Mouse (Mus musculus) kidney, embryonic 14.5 days (tissue): ENCODE measurements around the gene Capzb. TPM values are rescaled to one million over a fixed set of nuclear protein-coding genes. Genes with fewer than 3 reads are reported as not detected.

Source experiments
- ATAC-seq: fragments of 200-750 bp; cut with Nextera tagmentation; 2 replicates; pipeline ENCODE4 v1.8.0; 2017; ENCODE audit warnings: moderate number of reproducible peaks, mild to moderate bottlenecking, moderate TSS enrichment, moderate library complexity; ENCODE audit not compliant: low FRiP score, low TSS enrichment
- H3K27ac ChIP-seq: fragments of 300-500 bp; sonication (generic); 2 replicates; pipeline ENCODE4 v1.5.1; 2014; ENCODE audit warnings: low read depth, mild to moderate bottlenecking, low read length, moderate library complexity, mixed read lengths
- H3K27me3 ChIP-seq: fragments of 300-500 bp; sonication (generic); 2 replicates; pipeline ENCODE4 v1.6.1; 2014; ENCODE audit warnings: mild to moderate bottlenecking, low read length; ENCODE audit not compliant: control insufficient read depth, insufficient read depth
- H3K36me3 ChIP-seq: fragments of 300-500 bp; sonication (generic); 2 replicates; pipeline ENCODE4 v1.6.1; 2014; ENCODE audit warnings: low read length, mixed read lengths; ENCODE audit not compliant: control insufficient read depth, insufficient read depth
- H3K4me1 ChIP-seq: fragments of 300-500 bp; sonication (generic); 2 replicates; pipeline ENCODE4 v1.6.1; 2014; ENCODE audit warnings: low read length, mixed read lengths; ENCODE audit not compliant: control insufficient read depth, insufficient read depth
- H3K4me2 ChIP-seq: fragments of 300-500 bp; sonication (generic); replicated peaks from 2 replicates; pipeline ENCODE4 v1.6.1; 2014; ENCODE audit warnings: low read depth, mild to moderate bottlenecking, low read length
- H3K4me3 ChIP-seq: fragments of 300-500 bp; sonication (generic); 2 replicates; pipeline ENCODE4 v1.5.1; 2014; ENCODE audit warnings: mild to moderate bottlenecking, low read length
- H3K9ac ChIP-seq: fragments of 300-500 bp; sonication (generic); 2 replicates; pipeline ENCODE4 v1.6.1; 2014; ENCODE audit warnings: low read depth, mild to moderate bottlenecking, low read length, moderate library complexity
- H3K9me3 ChIP-seq: fragments of 300-500 bp; sonication (generic); 2 replicates; pipeline ENCODE4 v1.6.1; 2016; ENCODE audit warnings: low read length; ENCODE audit not compliant: control insufficient read depth
- WGBS: fragments of 180-500 bp; shearing (Covaris S2); extraction: QIAGEN DNeasy Blood & Tissue Kit; methylation state at CpG from one replicate; pipeline ENCODE4 v1.1.7; 2014; 5-methylcytosine and 5-hydroxymethylcytosine counted together
- polyA plus RNA-seq: library from polyadenylated mRNA; unstranded; fragments of >200 nt; fragmentation: Nextera tagmentation; extraction: Ambion mirVana; gene quantifications from 2 replicates; pipeline ENCODE4 v1.2.1, GENCODE M21; 2014

Capzb gene
- polyA plus RNA-seq, 1 experiment from 2014 or later, result 256 TPM

GRCm38 (mm10) chr4:139270168-139270567 is 77.5 kb downstream of the Capzb start:
- H3K4me1 ChIP-seq, result no peaks in the 10 kb centered on the region
- no peak overlapping the region for H3K4me3 ChIP-seq
- H3K9ac ChIP-seq, result no peak overlapping the region
- no peaks in the 10 kb centered on the region for H3K9me3 ChIP-seq
- 88% methylated on average over 3 of the region's 3 CpGs for WGBS
- H3K27ac ChIP-seq, result no peak overlapping the region
- H3K27me3 ChIP-seq, result no peaks in the 10 kb centered on the region
- no peak overlapping the region for H3K4me2 ChIP-seq
- no peak for ATAC-seq
- H3K36me3 ChIP-seq, result peaks cover 37% of the 10 kb centered on the region

GRCm38 (mm10) chr4:139271562-139271961 is 78.9 kb downstream of the Capzb start:
- WGBS, result 84% methylated on average over 9 of the region's 9 CpGs
- no peaks in the 10 kb centered on the region for H3K27me3 ChIP-seq
- no peak overlapping the region for H3K4me2 ChIP-seq
- no peak overlapping the region for H3K4me3 ChIP-seq
- no peaks in the 10 kb centered on the region for H3K4me1 ChIP-seq
- H3K9ac ChIP-seq, result no peak overlapping the region
- peaks cover 30% of the 10 kb centered on the region for H3K36me3 ChIP-seq
- no peak overlapping the region for H3K27ac ChIP-seq
- H3K9me3 ChIP-seq, result no peaks in the 10 kb centered on the region
- no peak for ATAC-seq

DNA sequence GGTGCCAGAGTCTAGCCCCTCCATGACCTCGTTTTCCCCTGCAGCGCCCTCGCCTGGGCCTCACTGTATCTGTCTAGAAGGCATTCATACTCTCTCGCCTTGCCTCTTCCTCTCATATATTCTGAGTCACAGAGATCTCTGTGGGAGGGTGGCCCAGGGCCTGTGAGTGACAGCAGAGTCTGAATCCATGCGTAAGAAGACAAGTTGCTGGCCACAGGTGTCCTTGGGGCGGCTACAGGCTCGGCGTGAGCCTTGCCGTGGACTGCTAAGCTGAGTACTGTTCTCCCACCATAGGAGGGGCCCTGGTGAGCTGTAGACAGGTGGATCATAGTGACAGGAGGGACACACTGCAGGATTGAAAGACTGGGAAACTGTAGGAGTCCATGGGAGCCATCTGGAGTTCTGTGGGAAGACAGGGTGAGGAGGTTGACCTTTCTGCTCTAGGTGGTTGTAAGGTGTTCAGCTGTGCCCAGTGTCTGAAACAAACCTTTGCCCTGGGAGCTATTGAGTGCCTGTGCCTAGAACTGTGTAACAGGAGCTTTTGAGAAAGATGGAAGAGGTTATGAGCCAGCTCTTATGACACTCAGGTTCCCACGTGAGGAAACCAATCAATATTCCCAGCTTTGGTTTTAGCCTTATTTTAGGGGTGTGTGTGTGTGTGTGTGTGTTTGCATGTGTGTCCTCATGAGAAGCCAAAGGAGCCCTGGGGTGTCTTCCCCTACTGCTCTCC is 80.4 kb downstream of the Capzb start:
- Histone ChIP-seq H3K9ac (no peak overlapping the region), H3K27me3 (no peaks in the 10 kb centered on the region), H3K36me3 (peaks cover 30% of the 10 kb centered on the region; the same call in 1 of the 2 replicates), H3K4me1 (no peaks in the 10 kb centered on the region), H3K4me2 (no peak overlapping the region), H3K27ac (no peak overlapping the region), H3K4me3 (no peak overlapping the region), H3K9me3 (no peaks in the 10 kb centered on the region)
- WGBS, result 71% methylated on average over 10 of the region's 10 CpGs
- no peak for ATAC-seq

- Histone ChIP-seq H3K9me3 (no peaks in the 10 kb centered on the region), H3K4me1 (no peaks in the 10 kb centered on the region), H3K4me3 (no peak overlapping the region), H3K9ac (no peak overlapping the region), H3K4me2 (no peak overlapping the region), H3K27me3 (no peaks in the 10 kb centered on the region), H3K36me3 (peaks cover 23% of the 10 kb centered on the region; the same call in 1 of the 2 replicates), H3K27ac (no peak overlapping the region)
- 83% methylated on average over 7 of the region's 7 CpGs for WGBS
- ATAC-seq, result no peak
These were observed 81.9 kb downstream of the Capzb start for GRCm38 (mm10) chr4:139274573-139274972.

GRCm38 (mm10) chr4:139276411-139276810 is 83.7 kb downstream of the Capzb start:
- no peak overlapping the region for H3K4me3 ChIP-seq
- WGBS, result 91% methylated on average over 7 of the region's 7 CpGs
- H3K4me2 ChIP-seq, result no peak overlapping the region
- peaks cover 41% of the 10 kb centered on the region for H3K36me3 ChIP-seq
- H3K9ac ChIP-seq, result 0 out of 2 replicates have a peak overlapping the region, but pooled peaks have one; percentile 12
- no peaks in the 10 kb centered on the region for H3K4me1 ChIP-seq
- no peak overlapping the region for H3K27ac ChIP-seq
- ATAC-seq, result no peak
- H3K9me3 ChIP-seq, result no peaks in the 10 kb centered on the region
- no peaks in the 10 kb centered on the region for H3K27me3 ChIP-seq

DNA sequence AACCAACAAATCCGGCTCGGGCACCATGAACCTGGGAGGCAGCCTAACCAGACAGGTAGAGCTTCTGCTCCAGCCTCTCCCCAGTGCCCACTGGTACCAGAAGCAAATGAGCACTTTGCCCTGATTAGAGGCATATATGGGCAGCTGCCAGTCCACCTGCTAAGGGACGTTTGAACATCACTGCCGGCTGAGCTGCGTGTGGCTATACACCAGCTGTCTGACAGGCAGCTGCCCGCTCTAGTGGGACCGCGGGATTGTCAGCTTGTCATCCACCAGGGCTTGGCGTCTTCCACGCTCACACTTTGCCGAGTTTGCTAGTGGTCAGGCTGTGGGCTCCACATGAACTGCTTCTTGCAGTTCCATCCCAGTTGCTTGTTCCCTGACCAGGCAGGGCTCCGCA is 87.8 kb downstream of the Capzb start:
- no peak for ATAC-seq
- no peaks in the 10 kb centered on the region for H3K9me3 ChIP-seq
- no peak overlapping the region for H3K4me3 ChIP-seq
- 93% methylated on average over 12 of the region's 12 CpGs for WGBS
- no peak overlapping the region for H3K4me2 ChIP-seq
- peaks cover 34% of the 10 kb centered on the region for H3K36me3 ChIP-seq
- H3K27me3 ChIP-seq, result no peaks in the 10 kb centered on the region
- no peak overlapping the region for H3K27ac ChIP-seq
- no peak overlapping the region for H3K9ac ChIP-seq
- peaks cover 26% of the 10 kb centered on the region for H3K4me1 ChIP-seq

DNA sequence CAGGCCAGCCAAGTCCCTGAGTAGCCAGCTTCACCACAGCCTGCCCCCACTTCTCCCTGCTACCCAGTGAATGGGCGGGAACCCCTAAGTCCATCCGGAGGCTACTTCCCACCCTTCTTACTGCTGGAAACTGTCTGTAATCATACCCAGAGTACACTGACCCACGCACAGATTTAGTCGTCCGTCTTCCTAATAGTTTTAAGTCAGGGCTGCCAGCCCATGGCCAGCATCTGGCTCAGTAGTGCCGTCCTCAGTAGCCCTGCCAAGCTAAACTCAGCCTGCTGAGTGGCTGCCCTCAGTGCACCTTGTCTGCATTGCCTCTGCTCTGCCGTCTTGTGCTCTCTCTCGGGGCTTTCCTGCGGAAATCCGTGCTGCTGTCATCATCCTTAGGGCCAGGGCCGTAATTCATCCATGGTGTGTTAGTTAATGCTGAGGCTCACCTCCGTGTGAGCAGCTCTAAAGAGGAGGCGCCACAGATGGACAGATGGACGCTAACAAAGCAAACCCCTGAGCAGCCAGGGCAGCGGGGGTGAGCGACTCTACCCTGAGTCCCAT is 89.2 kb downstream of the Capzb start:
- H3K27ac ChIP-seq, result peak overlapping the region; percentile 51; the same call in 1 of the 2 replicates
- H3K9me3 ChIP-seq, result no peaks in the 10 kb centered on the region
- ATAC-seq, result no peak
- H3K4me1 ChIP-seq, result peaks cover 26% of the 10 kb centered on the region
- H3K4me3 ChIP-seq, result no peak overlapping the region
- no peak overlapping the region for H3K4me2 ChIP-seq
- no peak overlapping the region for H3K9ac ChIP-seq
- H3K27me3 ChIP-seq, result no peaks in the 10 kb centered on the region
- H3K36me3 ChIP-seq, result peaks cover 34% of the 10 kb centered on the region
- WGBS, result 21% methylated on average over 16 of the region's 16 CpGs

DNA sequence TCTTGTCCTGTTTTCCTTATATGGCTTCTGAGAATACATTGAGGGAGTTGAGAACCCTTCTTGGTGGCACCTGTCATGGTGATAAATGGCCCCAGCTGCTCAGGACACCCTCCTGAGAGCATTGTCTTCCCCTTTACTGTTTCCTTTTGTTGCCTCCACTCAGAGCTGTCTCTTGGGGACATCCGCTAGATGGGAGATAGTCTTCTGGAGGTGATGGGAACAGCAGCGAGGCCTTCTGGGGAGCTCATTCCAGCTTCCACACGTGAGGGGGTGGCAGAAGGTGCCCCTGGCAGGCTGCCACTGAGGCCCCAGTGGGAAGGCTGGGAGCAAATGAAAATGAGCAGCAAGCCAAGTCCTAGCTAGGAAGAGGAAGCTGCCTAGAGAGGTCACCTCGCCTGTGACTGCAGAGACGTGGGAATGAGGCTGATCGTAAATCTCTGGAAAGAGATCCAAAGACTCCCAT is 90.3 kb downstream of the Capzb start:
- WGBS, result 14% methylated on average over 6 of the region's 6 CpGs
- Histone ChIP-seq H3K9ac (no peak overlapping the region), H3K36me3 (peaks cover 41% of the 10 kb centered on the region), H3K4me2 (no peak overlapping the region), H3K27ac (peak overlapping the region; percentile 51; the same call in 1 of the 2 replicates), H3K27me3 (no peaks in the 10 kb centered on the region), H3K4me3 (no peak overlapping the region), H3K4me1 (peaks cover 26% of the 10 kb centered on the region), H3K9me3 (no peaks in the 10 kb centered on the region)
- ATAC-seq, result peak; percentile 72

- H3K9ac ChIP-seq, result no peak overlapping the region
- H3K36me3 ChIP-seq, result peaks cover 58% of the 10 kb centered on the region
- no peak for ATAC-seq
- no peaks in the 10 kb centered on the region for H3K9me3 ChIP-seq
- H3K4me1 ChIP-seq, result peaks cover 26% of the 10 kb centered on the region
- H3K27ac ChIP-seq, result no peak overlapping the region
- H3K4me2 ChIP-seq, result no peak overlapping the region
- H3K27me3 ChIP-seq, result no peaks in the 10 kb centered on the region
- no peak overlapping the region for H3K4me3 ChIP-seq
- 27% methylated on average over 14 of the region's 15 CpGs for WGBS
These were observed 92.2 kb downstream of the Capzb start for GRCm38 (mm10) chr4:139284877-139285276.
